Mouse (Mus musculus): Measurements from ENCODE around the gene Krt33b.

DNA sequence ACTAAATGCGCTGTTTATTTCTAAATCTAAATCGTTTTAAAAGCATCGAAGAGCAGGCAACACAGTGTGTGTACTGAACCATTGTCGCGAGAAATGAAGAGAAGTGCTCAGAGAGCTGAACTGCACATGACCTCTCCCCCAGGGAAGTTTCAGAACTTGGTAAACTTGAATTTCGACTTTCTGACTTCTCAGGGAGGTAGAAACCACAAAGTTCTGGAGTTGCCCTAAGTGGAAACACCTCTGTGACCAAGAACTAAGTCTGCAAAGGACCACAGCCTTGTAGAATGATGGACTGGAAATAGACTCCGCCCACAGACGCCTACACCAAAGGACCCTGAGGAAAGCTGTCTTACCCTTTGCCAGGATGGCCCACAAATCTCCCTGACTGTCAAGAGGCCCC lies 23.8 kb downstream of the Krt33b start:
- TF ChIP-seq CTCF (IDR thresholded peaks at IDR 0.05; ENCODE audit: low read depth, low read length) (no peak), POLR2A (IDR thresholded peaks at IDR 0.05; ENCODE audit: extremely low read depth, insufficient read depth, low read length) (no peak)

Measured in liver, adult 2 months (tissue).